Mouse (Mus musculus) embryonic fibroblast, embryonic 13.5 days (primary cell): ENCODE measurements around the gene Ddrgk1.

Source experiments
- CTCF ChIP-seq: IDR thresholded peaks from 2 replicates; pipeline ENCODE4 v1.5.1; 2011; ENCODE audit warnings: mild to moderate bottlenecking, control low read depth, low read length, moderate library complexity, borderline replicate concordance; ENCODE audit not compliant: insufficient read depth
- POLR2A ChIP-seq: IDR thresholded peaks from 2 replicates; pipeline ENCODE4 v1.6.1; 2011; ENCODE audit warnings: low read depth, mild to moderate bottlenecking, control low read depth, low read length, moderate library complexity

- TF ChIP-seq POLR2A (no peak), CTCF (no peak)
Observed at GRCm38 (mm10) chr2:130628424-130628823, 36.0 kb downstream of the Ddrgk1 start.
